Mouse (Mus musculus): ENCODE data around the gene Wdr93.

- TF ChIP-seq ETS1 (conservative IDR thresholded peaks at IDR 0.05; ENCODE audit: low read depth, low read length) (no peak), POLR2AphosphoS2 (IDR thresholded peaks at IDR 0.05; ENCODE audit: low read depth, low read length) (no peak), E2F4 (IDR thresholded peaks at IDR 0.05; ENCODE audit: insufficient replicate concordance, low read depth, low read length) (no peak), POLR2A (IDR thresholded peaks at IDR 0.05; ENCODE audit: low read depth, low read length) (no peak)
Measured at GRCm38 (mm10) chr7:79831145-79831544, 88.2 kb downstream of the Wdr93 start.
